Mouse (Mus musculus) stomach, embryonic 16.5 days (tissue): Measurements from ENCODE around the gene Tango6. TPM values are rescaled to one million over a fixed set of nuclear protein-coding genes. Genes with fewer than 3 reads are reported as not detected.

Source experiments
- ATAC-seq: fragments of 200-750 bp; cut with Nextera tagmentation; 2 replicates; pipeline ENCODE4 v1.8.0; 2017; ENCODE audit warnings: moderate number of reproducible peaks, moderate TSS enrichment; ENCODE audit not compliant: insufficient read depth, low FRiP score
- H3K27ac ChIP-seq: fragments of 300-500 bp; sonication (generic); 2 replicates; pipeline ENCODE4 v1.5.1; 2014; ENCODE audit warnings: low read length
- H3K27me3 ChIP-seq: fragments of 300-500 bp; sonication (generic); 2 replicates; pipeline ENCODE4 v1.6.1; 2014; ENCODE audit warnings: low read length, control low read depth, mixed read lengths; ENCODE audit not compliant: control insufficient read depth, insufficient read depth
- H3K36me3 ChIP-seq: fragments of 300-500 bp; sonication (generic); 2 replicates; pipeline ENCODE4 v1.6.1; 2014; ENCODE audit warnings: low read length; ENCODE audit not compliant: control insufficient read depth, insufficient read depth
- H3K4me1 ChIP-seq: fragments of 300-500 bp; sonication (generic); 2 replicates; pipeline ENCODE4 v1.6.1; 2014; ENCODE audit warnings: low read length, control low read depth, mixed read lengths; ENCODE audit not compliant: control insufficient read depth, insufficient read depth
- H3K4me2 ChIP-seq: fragments of 300-500 bp; sonication (generic); 2 replicates; pipeline ENCODE4 v1.6.1; 2014; ENCODE audit warnings: low read depth, low read length, mixed read lengths
- H3K4me3 ChIP-seq: fragments of 300-500 bp; sonication (generic); replicated peaks from 2 replicates; pipeline ENCODE4 v1.5.1; 2014; ENCODE audit warnings: mild to moderate bottlenecking, low read length
- H3K9ac ChIP-seq: fragments of 300-500 bp; sonication (generic); 2 replicates; pipeline ENCODE4 v1.6.1; 2014; ENCODE audit warnings: low read length
- H3K9me3 ChIP-seq: fragments of 300-500 bp; sonication (generic); replicated peaks from 2 replicates; pipeline ENCODE4 v1.6.1; 2016; ENCODE audit warnings: low read length, control low read depth; ENCODE audit not compliant: control insufficient read depth
- WGBS: fragments of 180-500 bp; shearing (Covaris S2); extraction: QIAGEN DNeasy Blood & Tissue Kit; methylation state at CpG from one replicate; pipeline ENCODE4 v1.1.7; 2014; 5-methylcytosine and 5-hydroxymethylcytosine counted together
- polyA plus RNA-seq: library from polyadenylated mRNA; unstranded; fragments of >200 nt; fragmentation: Nextera tagmentation; extraction: Ambion mirVana; gene quantifications from 2 replicates; pipeline ENCODE4 v1.2.1, GENCODE M21; 2015

Tango6 gene
- 8.6 and 9.4 TPM in 2 replicates for polyA plus RNA-seq

GRCm38 (mm10) chr8:106682971-106683668, at the start of gene Tango6:
TSS of gene Tango6 (plus strand) at chr8:106683068.
- Histone ChIP-seq H3K4me2 (peak within 1 kb of the TSS; percentile 54), H3K9ac (peak within 1 kb of the TSS; percentile 83), H3K4me1 (peaks cover 5% of the 10 kb centered on the region; the same call in 1 of the 2 replicates), H3K27ac (peak within 1 kb of the TSS; percentile 95), H3K36me3 (no peaks in the 10 kb centered on the region), H3K9me3 (no peaks in the 10 kb centered on the region), H3K4me3 (peak within 1 kb of the TSS; percentile 80), H3K27me3 (no peaks in the 10 kb centered on the region)
- under 1% methylated on average over 50 of the region's 50 CpGs for WGBS
- ATAC-seq: peak; percentile 96

- H3K36me3 ChIP-seq: no peaks in the 10 kb centered on the region
- H3K4me2 ChIP-seq: no peak overlapping the region
- H3K4me1 ChIP-seq: peaks cover 31% of the 10 kb centered on the region
- no peaks in the 10 kb centered on the region for H3K9me3 ChIP-seq
- ATAC-seq: peak; percentile 68; the same call in 1 of the 2 replicates
- no peaks in the 10 kb centered on the region for H3K27me3 ChIP-seq
- H3K4me3 ChIP-seq: no peak overlapping the region
- WGBS: 53% methylated on average over 17 of the region's 17 CpGs
- H3K27ac ChIP-seq: peak overlapping the region; percentile 54
- H3K9ac ChIP-seq: no peak overlapping the region
These were observed 49.3 kb upstream of the Tango6 start for GRCm38 (mm10) chr8:106633361-106634158.

- Histone ChIP-seq H3K27ac (no peak overlapping the region), H3K9me3 (no peaks in the 10 kb centered on the region), H3K27me3 (no peaks in the 10 kb centered on the region), H3K36me3 (no peaks in the 10 kb centered on the region), H3K9ac (0 out of 2 replicates have a peak overlapping the region, but pooled peaks have one; percentile 22), H3K4me2 (no peak overlapping the region), H3K4me3 (no peak overlapping the region), H3K4me1 (peaks cover 41% of the 10 kb centered on the region)
- peak; percentile 26 for ATAC-seq
- WGBS: 5% methylated on average over 5 of the region's 5 CpGs
These were observed 47.6 kb upstream of the Tango6 start for GRCm38 (mm10) chr8:106635284-106635683.

GRCm38 (mm10) chr8:106637446-106637845, 45.4 kb upstream of the Tango6 start:
- no peak for ATAC-seq
- Histone ChIP-seq H3K27ac (peak overlapping the region; percentile 39), H3K4me3 (no peak overlapping the region), H3K9me3 (no peaks in the 10 kb centered on the region), H3K4me1 (peaks cover 44% of the 10 kb centered on the region), H3K9ac (peak overlapping the region; percentile 17; the same call in 1 of the 2 replicates), H3K4me2 (no peak overlapping the region), H3K36me3 (no peaks in the 10 kb centered on the region), H3K27me3 (no peaks in the 10 kb centered on the region)
- 72% methylated on average over 4 of the region's 4 CpGs for WGBS

- H3K4me3 ChIP-seq: no peak overlapping the region
- no peak overlapping the region for H3K27ac ChIP-seq
- WGBS: 77% methylated on average over 7 of the region's 7 CpGs
- H3K4me1 ChIP-seq: peaks cover 41% of the 10 kb centered on the region
- no peak for ATAC-seq
- H3K4me2 ChIP-seq: no peak overlapping the region
- no peaks in the 10 kb centered on the region for H3K27me3 ChIP-seq
- no peaks in the 10 kb centered on the region for H3K9me3 ChIP-seq
- H3K9ac ChIP-seq: no peak overlapping the region
- H3K36me3 ChIP-seq: no peaks in the 10 kb centered on the region
These were observed 44.0 kb upstream of the Tango6 start for GRCm38 (mm10) chr8:106638768-106639295.

- Histone ChIP-seq H3K4me1 (peaks cover 43% of the 10 kb centered on the region), H3K4me3 (no peak overlapping the region), H3K9me3 (no peaks in the 10 kb centered on the region), H3K36me3 (no peaks in the 10 kb centered on the region), H3K4me2 (no peak overlapping the region), H3K9ac (no peak overlapping the region), H3K27me3 (no peaks in the 10 kb centered on the region), H3K27ac (no peak overlapping the region)
- no peak for ATAC-seq
- 72% methylated on average over 7 of the region's 7 CpGs for WGBS
These were observed 42.7 kb upstream of the Tango6 start for GRCm38 (mm10) chr8:106640212-106640611.

GRCm38 (mm10) chr8:106640921-106641320, 41.9 kb upstream of the Tango6 start:
- H3K4me3 ChIP-seq: no peak overlapping the region
- 59% methylated on average over 5 of the region's 5 CpGs for WGBS
- no peak for ATAC-seq
- peak overlapping the region; percentile 73 for H3K27ac ChIP-seq
- no peaks in the 10 kb centered on the region for H3K36me3 ChIP-seq
- no peaks in the 10 kb centered on the region for H3K27me3 ChIP-seq
- no peak overlapping the region for H3K4me2 ChIP-seq
- peaks cover 38% of the 10 kb centered on the region for H3K4me1 ChIP-seq
- H3K9me3 ChIP-seq: no peaks in the 10 kb centered on the region
- H3K9ac ChIP-seq: 0 out of 2 replicates have a peak overlapping the region, but pooled peaks have one; percentile 32

- Histone ChIP-seq H3K27me3 (no peaks in the 10 kb centered on the region), H3K9ac (no peak overlapping the region), H3K4me1 (peaks cover 35% of the 10 kb centered on the region), H3K4me3 (no peak overlapping the region), H3K4me2 (no peak overlapping the region), H3K36me3 (no peaks in the 10 kb centered on the region), H3K27ac (no peak overlapping the region), H3K9me3 (no peaks in the 10 kb centered on the region)
- no peak for ATAC-seq
- 60% methylated on average over 2 of the region's 2 CpGs for WGBS
These were observed 40.7 kb upstream of the Tango6 start for GRCm38 (mm10) chr8:106642172-106642571.

- H3K4me1 ChIP-seq: peaks cover 33% of the 10 kb centered on the region; the same call in 1 of the 2 replicates
- no peak overlapping the region for H3K4me3 ChIP-seq
- ATAC-seq: no peak
- H3K4me2 ChIP-seq: no peak overlapping the region
- no peak overlapping the region for H3K9ac ChIP-seq
- H3K9me3 ChIP-seq: no peaks in the 10 kb centered on the region
- no peaks in the 10 kb centered on the region for H3K36me3 ChIP-seq
- H3K27ac ChIP-seq: no peak overlapping the region
- WGBS: 68% methylated on average over 4 of the region's 4 CpGs
- no peaks in the 10 kb centered on the region for H3K27me3 ChIP-seq
These were observed 39.8 kb upstream of the Tango6 start for GRCm38 (mm10) chr8:106643100-106643499.
